Mouse (Mus musculus) forebrain, postnatal 0 days (tissue): ENCODE data around the gene Dbh. TPM values are rescaled to one million over a fixed set of nuclear protein-coding genes. Genes with fewer than 3 reads are reported as not detected.
A peak's percentile ranks its signal among the peaks of the same experiment; 100 is the strongest.

ENCODE experiments used
- ATAC-seq: fragments of 200-750 bp; cut with Nextera tagmentation; 2 replicates; pipeline ENCODE4 v1.8.0; 2017; ENCODE audit warnings: mild to moderate bottlenecking, moderate library complexity
- DNase-seq: peaks from one replicate; pipeline ENCODE4 v3.0.0-alpha.2; 2015
- H3K27ac ChIP-seq: fragments of 300-500 bp; sonication (generic); 2 replicates; pipeline ENCODE4 v1.5.1; 2014; ENCODE audit warnings: low read depth, mild to moderate bottlenecking, antibody characterized with exemption, low read length, moderate library complexity, mixed read lengths
- H3K27me3 ChIP-seq: fragments of 300-500 bp; sonication (generic); 2 replicates; pipeline ENCODE4 v1.6.1; 2014; ENCODE audit warnings: mild to moderate bottlenecking, low read length, mixed read lengths; ENCODE audit not compliant: insufficient read depth
- H3K36me3 ChIP-seq: fragments of 300-500 bp; sonication (generic); 2 replicates; pipeline ENCODE4 v1.6.1; 2014; ENCODE audit warnings: mild to moderate bottlenecking, moderate library complexity; ENCODE audit not compliant: insufficient read depth
- H3K4me1 ChIP-seq: fragments of 300-500 bp; sonication (generic); 2 replicates; pipeline ENCODE4 v1.6.1; 2014; ENCODE audit warnings: antibody characterized with exemption; ENCODE audit not compliant: insufficient read depth
- H3K4me2 ChIP-seq: fragments of 300-500 bp; sonication (generic); 2 replicates; pipeline ENCODE4 v1.6.1; 2014; ENCODE audit warnings: low read depth, mild to moderate bottlenecking, moderate library complexity
- H3K4me3 ChIP-seq: fragments of 300-500 bp; sonication (generic); 2 replicates; pipeline ENCODE4 v1.5.1; 2014; ENCODE audit warnings: low read depth, low read length, mixed read lengths
- H3K9ac ChIP-seq: fragments of 300-500 bp; sonication (generic); 2 replicates; pipeline ENCODE4 v1.6.1; 2014; ENCODE audit warnings: mild to moderate bottlenecking
- H3K9me3 ChIP-seq: fragments of 300-500 bp; sonication (generic); 2 replicates; pipeline ENCODE4 v1.6.1; 2016; ENCODE audit warnings: low read length
- CTCF ChIP-seq: sonication (generic); IDR thresholded peaks from 2 replicates; pipeline ENCODE4 v1.5.1; 2016; ENCODE audit warnings: antibody characterized with exemption, control low read depth, low read depth
- WGBS: fragments of 180-500 bp; shearing (Covaris S2); extraction: QIAGEN DNeasy Blood & Tissue Kit; methylation state at CpG from one replicate; pipeline ENCODE4 v1.1.7; 2014; 5-methylcytosine and 5-hydroxymethylcytosine counted together
- polyA plus RNA-seq: library from polyadenylated mRNA; unstranded; fragments of >200 nt; fragmentation: Nextera tagmentation; extraction: Ambion mirVana; gene quantifications from 2 replicates; pipeline ENCODE4 v1.2.1, GENCODE M21; 2015
- total RNA-seq: library from RNA; depleted of rRNA; stranded (reverse); fragments of >200 nt; gene quantifications from 2 replicates; pipeline ENCODE4 v1.2.3, GENCODE M21; 2014

Dbh gene
- total and polyA plus RNA-seq, 2 experiments from 2014 or later = 0.05 to 0.15 TPM

DNA sequence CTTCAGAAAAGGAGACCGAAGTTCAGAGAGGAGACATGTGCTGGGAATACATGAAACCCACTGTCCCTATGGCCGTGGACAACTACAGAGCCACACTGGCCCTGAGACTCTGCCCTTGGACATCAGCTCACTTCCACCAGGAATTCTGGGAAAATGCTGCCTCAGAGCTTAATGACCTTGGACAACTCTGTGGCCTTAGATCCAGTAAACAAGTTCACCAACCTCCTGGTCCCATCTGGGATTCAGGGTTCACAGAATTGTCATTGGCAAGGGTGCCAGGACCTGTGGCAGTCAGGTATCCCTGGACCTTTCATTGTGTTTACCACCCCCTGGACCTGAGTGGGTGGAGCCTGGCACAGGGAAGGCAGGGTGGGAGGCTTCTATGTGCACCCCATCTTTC is 50.5 kb downstream of the Dbh start:
- no peak for TF ChIP-seq CTCF
- no peaks in the 10 kb centered on the region for H3K9me3 ChIP-seq
- WGBS = 87% methylated on average over 2 of the region's 2 CpGs

DNA sequence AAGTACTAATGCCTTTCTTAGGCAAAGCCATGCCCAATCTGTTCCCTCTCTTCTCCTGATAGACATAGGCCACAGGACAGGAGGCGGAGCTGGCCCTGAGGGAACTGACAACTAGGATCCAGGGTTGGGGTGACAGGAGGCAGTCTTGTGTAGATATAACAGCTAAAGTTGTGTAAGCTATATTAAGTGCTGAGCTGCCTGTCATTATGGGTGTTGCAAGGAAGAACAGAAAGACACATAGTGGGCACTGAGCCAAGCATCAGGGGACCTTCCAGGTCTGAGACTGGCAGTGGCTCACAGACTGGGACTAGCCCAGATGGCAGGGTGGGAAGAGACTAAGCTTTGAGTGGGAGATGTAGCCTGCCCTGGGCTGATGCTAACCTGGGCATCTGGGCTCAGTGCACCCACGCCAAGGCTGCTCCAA is 53.1 kb downstream of the Dbh start:
- H3K9me3 ChIP-seq = no peaks in the 10 kb centered on the region
- no peak overlapping the region for H3K4me2 ChIP-seq
- no peak overlapping the region for H3K4me3 ChIP-seq
- H3K4me1 ChIP-seq = no peaks in the 10 kb centered on the region
- H3K27me3 ChIP-seq = no peaks in the 10 kb centered on the region
- no peak for TF ChIP-seq CTCF
- DNase-seq = no peak
- H3K36me3 ChIP-seq = no peaks in the 10 kb centered on the region
- no peak overlapping the region for H3K9ac ChIP-seq
- H3K27ac ChIP-seq = no peak overlapping the region
- WGBS = 66% methylated on average over 2 of the region's 2 CpGs
- ATAC-seq = peak; percentile 40; the same call in 1 of the 2 replicates

More for the DNA sequence above, 50.5 kb downstream of the Dbh start:
- Histone ChIP-seq H3K36me3 (no peaks in the 10 kb centered on the region), H3K27ac (no peak overlapping the region), H3K9ac (no peak overlapping the region), H3K4me2 (no peak overlapping the region), H3K4me3 (no peak overlapping the region), H3K27me3 (no peaks in the 10 kb centered on the region), H3K4me1 (no peaks in the 10 kb centered on the region)
- DNase-seq (no peak), ATAC-seq (no peak)

DNA sequence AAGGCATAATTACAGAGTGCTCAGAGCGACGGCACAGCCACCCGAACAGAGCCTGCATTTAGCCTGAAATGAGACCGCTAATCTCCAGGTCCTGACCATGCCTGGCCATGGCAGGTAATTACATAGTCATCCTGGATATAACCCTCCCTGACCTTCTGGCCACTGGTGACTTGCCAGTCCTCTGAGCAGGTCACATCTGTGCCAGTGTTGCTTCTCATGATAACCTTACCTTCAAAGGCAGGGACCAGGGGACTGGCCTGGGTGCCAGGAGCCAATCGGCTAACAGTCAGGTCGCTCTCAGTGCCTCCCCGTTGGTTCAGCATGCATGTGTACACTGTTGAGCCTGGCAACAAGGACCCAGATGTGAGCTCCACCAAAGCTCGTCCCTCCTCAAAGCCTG is 53.5 kb downstream of the Dbh start:
- H3K36me3 ChIP-seq = no peaks in the 10 kb centered on the region
- no peak overlapping the region for H3K4me2 ChIP-seq
- no peak overlapping the region for H3K27ac ChIP-seq
- H3K9me3 ChIP-seq = no peaks in the 10 kb centered on the region
- no peak for DNase-seq
- no peaks in the 10 kb centered on the region for H3K27me3 ChIP-seq
- H3K4me1 ChIP-seq = no peaks in the 10 kb centered on the region
- H3K4me3 ChIP-seq = no peak overlapping the region
- 87% methylated on average over 8 of the region's 8 CpGs for WGBS
- no peak for TF ChIP-seq CTCF
- no peak for ATAC-seq
- no peak overlapping the region for H3K9ac ChIP-seq

DNA sequence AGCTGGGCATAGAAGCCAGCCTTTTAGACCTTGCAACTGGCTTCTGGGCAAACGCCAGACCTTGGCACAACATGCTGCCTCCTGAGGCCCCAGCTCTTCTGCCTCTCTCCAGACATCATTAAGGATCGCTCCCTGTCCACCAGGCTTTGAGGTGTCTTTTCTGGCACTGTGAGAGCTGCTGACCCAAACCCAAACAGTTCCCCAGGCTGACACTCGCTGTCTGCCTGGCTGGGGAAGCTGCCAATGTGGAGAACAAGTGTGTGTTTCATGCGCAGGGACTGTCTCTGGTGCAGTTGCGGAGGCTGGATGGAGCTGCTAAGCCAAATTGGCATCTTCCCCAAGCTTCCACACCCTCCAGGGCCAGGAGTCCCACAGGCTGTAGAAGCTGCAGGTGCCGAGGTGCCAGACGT is 58.0 kb downstream of the Dbh start:
- Histone ChIP-seq H3K9me3 (no peaks in the 10 kb centered on the region), H3K36me3 (no peaks in the 10 kb centered on the region), H3K27ac (no peak overlapping the region), H3K9ac (no peak overlapping the region), H3K27me3 (no peaks in the 10 kb centered on the region), H3K4me1 (no peaks in the 10 kb centered on the region), H3K4me2 (no peak overlapping the region), H3K4me3 (no peak overlapping the region)
- DNase-seq (no peak), ATAC-seq (no peak; the same call in 1 of the 2 replicates)
- 49% methylated on average over 7 of the region's 7 CpGs for WGBS
- no peak for TF ChIP-seq CTCF

DNA sequence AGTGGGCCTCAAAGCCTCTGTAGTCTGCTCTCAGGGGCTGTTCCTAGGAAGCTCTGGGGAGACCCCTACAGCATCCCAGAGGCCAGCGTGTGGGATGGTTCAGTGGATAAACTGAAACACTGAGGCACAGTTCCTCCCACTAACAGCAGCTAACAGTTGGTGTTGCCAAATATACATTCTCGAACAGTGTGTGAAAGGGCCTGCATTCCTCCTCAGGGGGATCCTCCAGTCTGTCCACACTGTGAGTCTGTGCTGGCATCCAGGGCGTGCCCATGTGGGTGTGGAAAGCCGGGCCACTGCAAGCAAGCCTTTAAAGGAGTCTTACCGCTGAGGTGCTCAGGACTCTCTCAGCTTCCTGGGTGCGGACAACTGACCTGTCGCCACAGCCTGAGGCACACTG is 61.5 kb downstream of the Dbh start:
- ATAC-seq (no peak), DNase-seq (no peak)
- Histone ChIP-seq H3K4me1 (no peaks in the 10 kb centered on the region), H3K27me3 (no peaks in the 10 kb centered on the region), H3K4me2 (no peak overlapping the region), H3K36me3 (no peaks in the 10 kb centered on the region), H3K27ac (no peak overlapping the region), H3K9me3 (no peaks in the 10 kb centered on the region), H3K4me3 (no peak overlapping the region), H3K9ac (no peak overlapping the region)
- WGBS = 64% methylated on average over 7 of the region's 7 CpGs
- 0 out of 2 replicates have a peak, but pooled peaks have one; percentile 4 for TF ChIP-seq CTCF

DNA sequence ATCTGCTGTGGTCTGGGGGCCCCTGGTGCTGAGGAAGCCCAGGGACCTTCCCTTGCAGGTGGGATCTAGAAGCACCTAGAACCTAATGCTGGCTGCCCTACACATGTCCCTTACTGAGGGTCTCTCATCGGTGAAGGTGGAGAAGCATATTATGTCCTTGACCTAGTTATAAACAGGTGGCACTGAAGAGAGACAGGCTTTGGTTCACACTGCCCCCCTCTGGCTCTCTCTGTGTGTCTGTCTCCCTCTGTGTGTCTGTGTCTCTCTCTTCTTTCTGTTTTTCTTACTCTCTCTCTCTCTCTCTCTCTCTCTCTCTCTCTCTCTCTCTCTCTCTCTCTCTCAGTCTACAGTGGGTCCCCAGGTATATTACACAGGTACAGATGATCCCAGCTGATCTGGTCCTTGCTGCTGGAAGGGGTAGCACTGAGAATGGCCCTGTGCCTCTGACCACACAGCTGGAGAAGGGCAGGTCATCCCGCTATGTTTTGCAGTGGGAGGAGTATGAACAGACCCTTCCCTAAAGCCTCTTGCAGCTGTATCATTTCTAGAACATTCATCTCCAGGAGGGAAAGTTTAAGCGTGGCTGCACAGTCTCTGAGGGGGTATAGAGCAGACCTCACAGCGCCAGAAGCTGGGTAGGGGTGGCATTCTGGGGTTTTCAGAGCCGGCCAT is 63.9 kb downstream of the Dbh start:
- no peak for DNase-seq
- Histone ChIP-seq H3K9ac (no peak overlapping the region), H3K27me3 (no peaks in the 10 kb centered on the region), H3K4me1 (no peaks in the 10 kb centered on the region), H3K36me3 (no peaks in the 10 kb centered on the region), H3K4me2 (no peak overlapping the region), H3K9me3 (no peaks in the 10 kb centered on the region), H3K4me3 (no peak overlapping the region), H3K27ac (no peak overlapping the region)
- ATAC-seq = no peak
- WGBS = 75% methylated on average over 5 of the region's 5 CpGs
- TF ChIP-seq CTCF = no peak

DNA sequence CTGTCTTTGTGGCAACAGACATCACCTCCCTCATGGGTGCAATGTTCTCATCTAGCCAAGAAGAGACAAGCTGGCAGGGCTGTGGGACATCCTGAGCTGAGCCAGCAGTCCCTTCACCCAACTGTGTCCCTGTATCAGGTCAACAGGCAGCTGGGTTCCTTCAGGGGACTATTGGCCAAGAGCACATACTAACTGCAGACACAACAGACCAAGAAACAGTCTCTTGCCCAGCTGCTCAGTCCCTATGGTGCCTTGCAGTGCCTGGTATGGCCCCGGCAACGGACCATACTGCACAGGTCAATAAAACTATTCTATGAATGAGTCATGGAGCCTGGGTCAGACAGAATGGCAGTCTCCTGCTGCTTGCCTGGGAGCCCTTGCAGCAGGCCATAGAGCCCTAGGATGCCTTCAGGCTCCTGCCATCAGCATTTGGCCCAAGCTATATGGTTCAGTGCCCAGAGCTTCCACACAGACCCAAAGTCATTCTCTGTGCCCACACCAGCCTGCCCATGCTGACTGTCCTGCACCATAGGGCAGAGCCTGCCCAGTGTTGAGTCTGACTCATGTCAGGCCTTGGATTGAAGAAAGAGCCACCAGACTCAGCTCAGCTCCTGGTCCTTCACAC is 64.6 kb downstream of the Dbh start:
- Histone ChIP-seq H3K4me1 (no peaks in the 10 kb centered on the region), H3K4me3 (no peak overlapping the region), H3K4me2 (no peak overlapping the region), H3K27me3 (no peaks in the 10 kb centered on the region), H3K27ac (no peak overlapping the region), H3K9me3 (no peaks in the 10 kb centered on the region), H3K36me3 (no peaks in the 10 kb centered on the region), H3K9ac (no peak overlapping the region)
- TF ChIP-seq CTCF = no peak
- 78% methylated on average over 2 of the region's 2 CpGs for WGBS
- DNase-seq = no peak
- ATAC-seq = no peak
